Mouse (Mus musculus) limb, embryonic 14.5 days (tissue): Measurements from ENCODE around the gene Gnas. TPM values are rescaled to one million over a fixed set of nuclear protein-coding genes. Genes with fewer than 3 reads are reported as not detected.

Experiments
- ATAC-seq: fragments of 200-750 bp; cut with Nextera tagmentation; 2 replicates; pipeline ENCODE4 v1.8.0; 2017; ENCODE audit warnings: low read depth, moderate number of reproducible peaks, moderate TSS enrichment; ENCODE audit not compliant: low FRiP score
- DNase-seq: peaks from one replicate; pipeline ENCODE4 v3.0.0-alpha.2; 2015; ENCODE audit warnings: low spot score
- H3K27ac ChIP-seq: fragments of 300-500 bp; sonication (generic); replicated peaks from 2 replicates; pipeline ENCODE4 v1.5.1; 2014; ENCODE audit warnings: low read depth, mild to moderate bottlenecking, low read length, moderate library complexity, mixed read lengths
- H3K27me3 ChIP-seq: fragments of 300-500 bp; sonication (generic); 2 replicates; pipeline ENCODE4 v1.6.1; 2014; ENCODE audit warnings: low read length, mixed read lengths; ENCODE audit not compliant: control insufficient read depth, insufficient read depth
- H3K36me3 ChIP-seq: fragments of 300-500 bp; sonication (generic); 2 replicates; pipeline ENCODE4 v1.6.1; 2014; ENCODE audit warnings: mild to moderate bottlenecking, low read length, moderate library complexity, mixed read lengths; ENCODE audit not compliant: control insufficient read depth, insufficient read depth
- H3K4me1 ChIP-seq: fragments of 300-500 bp; sonication (generic); 2 replicates; pipeline ENCODE4 v1.6.1; 2014; ENCODE audit warnings: antibody characterized with exemption, low read length, mixed read lengths; ENCODE audit not compliant: control insufficient read depth, insufficient read depth
- H3K4me2 ChIP-seq: fragments of 300-500 bp; sonication (generic); replicated peaks from 2 replicates; pipeline ENCODE4 v1.6.1; 2014; ENCODE audit warnings: low read depth, mild to moderate bottlenecking, low read length, moderate library complexity; ENCODE audit not compliant: severe bottlenecking
- H3K4me3 ChIP-seq: fragments of 300-500 bp; sonication (generic); replicated peaks from 2 replicates; pipeline ENCODE4 v1.5.1; 2014; ENCODE audit warnings: low read length
- H3K9ac ChIP-seq: fragments of 300-500 bp; sonication (generic); 2 replicates; pipeline ENCODE4 v1.6.1; 2014; ENCODE audit warnings: mild to moderate bottlenecking, low read depth, low read length, moderate library complexity; ENCODE audit not compliant: severe bottlenecking
- H3K9me3 ChIP-seq: fragments of 300-500 bp; sonication (generic); 2 replicates; pipeline ENCODE4 v1.6.1; 2016; ENCODE audit warnings: low read length; ENCODE audit not compliant: control insufficient read depth
- POLR2A ChIP-seq: fragments of 200-500 bp; IDR thresholded peaks from 2 replicates; pipeline ENCODE4 v1.8.0; 2012; ENCODE audit warnings: inconsistent platforms, mild to moderate bottlenecking, moderate library complexity, borderline replicate concordance; ENCODE audit not compliant: insufficient read depth, insufficient read length; ENCODE audit errors: extremely low read depth
- WGBS: fragments of 180-500 bp; shearing (Covaris S2); extraction: QIAGEN DNeasy Blood & Tissue Kit; methylation state at CpG from one replicate; pipeline ENCODE4 v1.1.7; 2014; 5-methylcytosine and 5-hydroxymethylcytosine counted together
- polyA plus RNA-seq, 2 experiments: library from polyadenylated mRNA; depleted of rRNA in 1 of 2; stranded (reverse) in 1 of 2; unstranded in 1 of 2; fragments of >200 nt; fragmentation: Nextera tagmentation in 1 of 2; extraction: Ambion mirVana in 1 of 2; gene quantifications; 2 replicates each; pipeline versions ENCODE4 v1.2.1 to v1.2.3; 2012 to 2014

Gnas gene
- polyA plus RNA-seq, 2 experiments = 2,381 to 2,875 TPM

GRCm38 (mm10) chr2:174285921-174286470, 1.9 kb downstream of the Gnas start:
- no peak for TF ChIP-seq POLR2A
- Histone ChIP-seq H3K9me3 (peaks cover 33% of the 10 kb centered on the region), H3K36me3 (peaks cover 78% of the 10 kb centered on the region), H3K27ac (no peak overlapping the region), H3K4me3 (peak overlapping the region; percentile 42), H3K27me3 (peaks cover 30% of the 10 kb centered on the region), H3K4me2 (peak overlapping the region; percentile 49), H3K4me1 (peaks cover 8% of the 10 kb centered on the region; the same call in 1 of the 2 replicates), H3K9ac (peak overlapping the region; percentile 48)
- DNase-seq = no peak
- 53% methylated on average over 34 of the region's 34 CpGs for WGBS
- no peak for ATAC-seq

- Histone ChIP-seq H3K9me3 (peaks cover 33% of the 10 kb centered on the region), H3K4me2 (peak overlapping the region; percentile 13), H3K4me1 (peaks cover 20% of the 10 kb centered on the region), H3K27ac (no peak overlapping the region), H3K4me3 (peak overlapping the region; percentile 42), H3K9ac (no peak overlapping the region), H3K36me3 (peaks cover 75% of the 10 kb centered on the region), H3K27me3 (peaks cover 30% of the 10 kb centered on the region)
- TF ChIP-seq POLR2A = no peak
- no peak for ATAC-seq
- 43% methylated on average over 7 of the region's 7 CpGs for WGBS
- no peak for DNase-seq
Measured at GRCm38 (mm10) chr2:174287921-174288320, 3.8 kb downstream of the Gnas start.

- ATAC-seq = no peak
- H3K36me3 ChIP-seq = peaks cover 72% of the 10 kb centered on the region
Measured at GRCm38 (mm10) chr2:174288673-174289430, 4.7 kb downstream of the Gnas start.

GRCm38 (mm10) chr2:174291029-174291661, 7.0 kb downstream of the Gnas start:
- Histone ChIP-seq H3K9me3 (peaks cover 32% of the 10 kb centered on the region), H3K27me3 (peaks cover 18% of the 10 kb centered on the region), H3K36me3 (peaks cover 49% of the 10 kb centered on the region), H3K4me3 (peak overlapping the region; percentile 11), H3K4me1 (peaks cover 23% of the 10 kb centered on the region), H3K27ac (no peak overlapping the region), H3K9ac (peak overlapping the region; percentile 7; the same call in 1 of the 2 replicates), H3K4me2 (peak overlapping the region; percentile 53)
- DNase-seq = no peak
- 59% methylated on average over 8 of the region's 8 CpGs for WGBS
- TF ChIP-seq POLR2A = no peak
- ATAC-seq = no peak

More at GRCm38 (mm10) chr2:174288673-174289430, 4.7 kb downstream of the Gnas start:
- WGBS = 48% methylated on average over 12 of the region's 12 CpGs
- peaks cover 23% of the 10 kb centered on the region for H3K4me1 ChIP-seq
- peaks cover 33% of the 10 kb centered on the region for H3K9me3 ChIP-seq
- no peak for TF ChIP-seq POLR2A
- no peak overlapping the region for H3K9ac ChIP-seq
- H3K4me3 ChIP-seq = no peak overlapping the region
- no peak for DNase-seq
- no peak overlapping the region for H3K4me2 ChIP-seq
- peaks cover 30% of the 10 kb centered on the region for H3K27me3 ChIP-seq
- H3K27ac ChIP-seq = no peak overlapping the region

GRCm38 (mm10) chr2:174291662-174292030, 7.5 kb downstream of the Gnas start:
- H3K27ac ChIP-seq = 0 out of 2 replicates have a peak overlapping the region, but pooled peaks have one; percentile 26
- H3K4me2 ChIP-seq = peak overlapping the region; percentile 53
- H3K4me3 ChIP-seq = peak overlapping the region; percentile 11
- TF ChIP-seq POLR2A = no peak
- 14% methylated on average over 2 of the region's 2 CpGs for WGBS
- peaks cover 13% of the 10 kb centered on the region; the same call in 1 of the 2 replicates for H3K27me3 ChIP-seq
- ATAC-seq = no peak
- no peak for DNase-seq
- H3K4me1 ChIP-seq = peaks cover 23% of the 10 kb centered on the region
- H3K9ac ChIP-seq = peak overlapping the region; percentile 7; the same call in 1 of the 2 replicates
- peaks cover 30% of the 10 kb centered on the region for H3K9me3 ChIP-seq
- H3K36me3 ChIP-seq = peaks cover 44% of the 10 kb centered on the region
